Mouse (Mus musculus) ES-E14 (cell line): ENCODE results near the gene Il4ra.

Source experiments
- CHD2 ChIP-seq: IDR thresholded peaks from 2 replicates; pipeline ENCODE4 v1.6.1; 2014; ENCODE audit warnings: mild to moderate bottlenecking, low read depth, low read length, inconsistent platforms
- HCFC1 ChIP-seq: IDR thresholded peaks from 2 replicates; pipeline ENCODE4 v1.6.1; 2012; ENCODE audit warnings: low read length, inconsistent platforms, borderline replicate concordance; ENCODE audit not compliant: insufficient read depth
- ZC3H11A ChIP-seq: IDR thresholded peaks from 2 replicates; pipeline ENCODE4 v1.6.1; 2012; ENCODE audit warnings: low read depth, mild to moderate bottlenecking, inconsistent platforms, low read length, borderline replicate concordance
- ZNF384 ChIP-seq: IDR thresholded peaks from 2 replicates; pipeline ENCODE4 v1.6.1; 2012; ENCODE audit warnings: low read depth, low read length, inconsistent platforms

GRCm38 (mm10) chr7:125515081-125515853 lies 36.7 kb upstream of the Il4ra start:
- TF ChIP-seq HCFC1, result no peak
- TF ChIP-seq ZC3H11A, result no peak
- no peak for TF ChIP-seq CHD2
- no peak for TF ChIP-seq ZNF384
